Comparison of ENCODE assay signal across 20 mouse cellular contexts in genomic region chr4:148079212-148079611, GRCm38 (mm10). TPM values are rescaled to one million over a fixed set of nuclear protein-coding genes. Genes with fewer than 3 reads are reported as not detected.
DNase-seq lines count a peak whose midpoint lies in the region; ATAC-seq and TF ChIP-seq lines count a peak whose summit lies in the region.
"Had no signal": no experiment of that assay in that cellular context is flagged by ENCODE, and none has a peak within 500 bp of the region (broad histone marks: within the 10 kb centered on the region; RNA-seq: fewer than 3 reads in every experiment).

No protein-coding gene starts in this region.

- no peak; the same call in 1 of the 2 replicates for TF ChIP-seq RAD21 in CH12.LX (IDR thresholded peaks at IDR 0.05; ENCODE audit: low read depth, low read length)

- no peaks in the 10 kb centered on the region for H3K9me3 ChIP-seq in liver, embryonic 14.5 days (ENCODE audit: control insufficient read depth, low read length)
- H3K9me3 ChIP-seq in liver, embryonic 12.5 days (replicated peaks) = no peaks in the 10 kb centered on the region
- no peaks in the 10 kb centered on the region for H3K9me3 ChIP-seq in CH12.LX (replicated peaks; ENCODE audit: low read length)
- H3K9me3 ChIP-seq: forebrain, embryonic 13.5 days; heart, embryonic 12.5 days; lung, embryonic 15.5 days; megakaryocyte, embryonic 14.5 days; neural tube, embryonic 12.5 days; stomach, embryonic 15.5 days had no signal

- 69% methylated on average over 6 of the region's 6 CpGs for WGBS in heart, adult 2 months
- WGBS in liver, embryonic 14.5 days (ENCODE audit: insufficient replicate concordance) = 58% methylated on average over 6 of the region's 6 CpGs
- WGBS in liver, embryonic 12.5 days (ENCODE audit: insufficient replicate concordance) = 63% methylated on average over 6 of the region's 6 CpGs

- in situ Hi-C loops in CH12.LX (cut with MboI; ENCODE audit: low pct_ligation_motif_present, low pct_unique_long_range_greater_than_20kb, low sequenced_read_pairs) = no loop called here

- TF ChIP-seq EP300 in heart, adult 2 months (IDR thresholded peaks at IDR 0.05; ENCODE audit: insufficient read depth, low read depth, low read length) = no peak
- no peak for TF ChIP-seq EP300 in liver, embryonic 14.5 days (IDR thresholded peaks at IDR 0.05; ENCODE audit: low read depth)
- TF ChIP-seq EP300 in CH12.LX (IDR thresholded peaks at IDR 0.05; ENCODE audit: low read length) = no peak

- no peak for ATAC-seq in liver, embryonic 14.5 days (ENCODE audit: insufficient read depth)
- no peak for ATAC-seq in liver, embryonic 12.5 days
- ATAC-seq: forebrain, embryonic 13.5 days had no signal

- no peaks in the 10 kb centered on the region for H3K27me3 ChIP-seq in heart, adult 2 months (ENCODE audit: control insufficient read depth, insufficient read depth, low read length)
- H3K27me3 ChIP-seq in liver, embryonic 14.5 days (ENCODE audit: control insufficient read depth, insufficient read depth, low read length) = no peaks in the 10 kb centered on the region
- H3K27me3 ChIP-seq in liver, embryonic 12.5 days (replicated peaks) = 0 out of 2 replicates have a peak, but pooled peaks cover 3% of the 10 kb centered on the region
- peaks cover 1% of the 10 kb centered on the region for H3K27me3 ChIP-seq in CH12.LX (replicated peaks)
- H3K27me3 ChIP-seq: forebrain, embryonic 13.5 days; heart, embryonic 12.5 days; lung, embryonic 15.5 days; neural tube, embryonic 12.5 days; stomach, embryonic 15.5 days had no signal

- H3K4me1 ChIP-seq in heart, adult 2 months (ENCODE audit: control insufficient read depth, insufficient read depth, low read length) = peaks cover 8% of the 10 kb centered on the region
- H3K4me1 ChIP-seq in liver, embryonic 14.5 days (replicated peaks; ENCODE audit: control insufficient read depth in 2 of 2, insufficient read depth in 2 of 2, low read length in 1 of 2) = peaks cover 17 to 21% of the 10 kb centered on the region in 2 experiments
- peaks cover 38% of the 10 kb centered on the region for H3K4me1 ChIP-seq in liver, embryonic 12.5 days
- H3K4me1 ChIP-seq in CH12.LX (ENCODE audit: control insufficient read depth in 1 of 2, insufficient read depth in 2 of 2) = 0 out of 4 replicates have a peak, but pooled peaks cover 0 to 3% of the 10 kb centered on the region in 2 experiments

- no peak overlapping the region for H3K4me2 ChIP-seq in liver, embryonic 14.5 days (ENCODE audit: low read depth)
- H3K4me2 ChIP-seq in liver, embryonic 12.5 days = no peak overlapping the region
- H3K4me2 ChIP-seq in CH12.LX (ENCODE audit: insufficient read depth, low read depth, poor library complexity, severe bottlenecking) = no peak overlapping the region
- H3K4me2 ChIP-seq: forebrain, embryonic 13.5 days; heart, embryonic 12.5 days; lung, embryonic 15.5 days; neural tube, embryonic 12.5 days; stomach, embryonic 15.5 days had no signal

- peak; percentile 16 for TF ChIP-seq CTCF in heart, adult 2 months (IDR thresholded peaks at IDR 0.05)
- TF ChIP-seq CTCF in liver, embryonic 14.5 days (IDR thresholded peaks at IDR 0.05; ENCODE audit: low read depth) = peak; percentile 40
- peak in 1 of 2 experiments; percentile 39; a peak in 2 of 4 replicates for TF ChIP-seq CTCF in CH12.LX (conservative IDR thresholded peaks at IDR 0.05 in 1 of 2, IDR thresholded peaks at IDR 0.05 in 1 of 2; ENCODE audit: low read depth in 2 of 2, low read length in 2 of 2)

- no peak overlapping the region for H3K9ac ChIP-seq in heart, adult 2 months (ENCODE audit: low read depth, low read length)
- no peak overlapping the region for H3K9ac ChIP-seq in liver, embryonic 14.5 days (replicated peaks)
- no peak overlapping the region for H3K9ac ChIP-seq in liver, embryonic 12.5 days
- H3K9ac ChIP-seq in CH12.LX (ENCODE audit: insufficient read depth, low read depth) = no peak overlapping the region
- H3K9ac ChIP-seq: forebrain, embryonic 13.5 days; heart, embryonic 12.5 days; lung, embryonic 15.5 days; neural tube, embryonic 12.5 days; stomach, embryonic 15.5 days had no signal

- TF ChIP-seq POLR2A in heart, adult 2 months (IDR thresholded peaks at IDR 0.05; ENCODE audit: insufficient read depth, low read depth, low read length) = no peak
- TF ChIP-seq POLR2A in CH12.LX (IDR thresholded peaks at IDR 0.05; ENCODE audit: low read depth, low read length) = no peak

- no peak overlapping the region for H3K4me3 ChIP-seq in heart, adult 2 months
- no peak overlapping the region for H3K4me3 ChIP-seq in liver, embryonic 14.5 days (ENCODE audit: insufficient read depth in 1 of 2, low read depth in 2 of 2, low read length in 2 of 2)
- no peak overlapping the region for H3K4me3 ChIP-seq in liver, embryonic 12.5 days
- no peak overlapping the region for H3K4me3 ChIP-seq in CH12.LX (replicated peaks in 1 of 3; ENCODE audit: low read depth in 2 of 3, low read length in 2 of 3, poor library complexity in 1 of 3)
- H3K4me3 ChIP-seq: forebrain, embryonic 13.5 days; heart, embryonic 12.5 days; lung, embryonic 15.5 days; megakaryocyte, embryonic 14.5 days; neural tube, embryonic 12.5 days; stomach, embryonic 15.5 days had no signal

- H3K79me2 ChIP-seq in heart, adult 2 months (replicated peaks; ENCODE audit: control insufficient read depth, insufficient read depth, low read length) = no peaks in the 10 kb centered on the region
- H3K79me2 ChIP-seq in CH12.LX (replicated peaks; ENCODE audit: control insufficient read depth, extremely low read depth, insufficient read depth, poor library complexity, severe bottlenecking) = no peaks in the 10 kb centered on the region

- intact Hi-C loops in heart, adult 2 months (cut with DNase I) = no loop called here
- intact Hi-C loops in heart, postnatal 14 days (cut with DNase I) = no loop called here

- no peaks in the 10 kb centered on the region; the same call in 1 of the 2 replicates for H3K36me3 ChIP-seq in heart, adult 2 months (ENCODE audit: control insufficient read depth, insufficient read depth, low read length)
- no peaks in the 10 kb centered on the region for H3K36me3 ChIP-seq in liver, embryonic 14.5 days (replicated peaks; ENCODE audit: control insufficient read depth, insufficient read depth, low read depth)
- peaks cover 29% of the 10 kb centered on the region for H3K36me3 ChIP-seq in liver, embryonic 12.5 days
- peaks cover 28 to 42% of the 10 kb centered on the region in 2 experiments for H3K36me3 ChIP-seq in CH12.LX (replicated peaks in 1 of 2; ENCODE audit: control insufficient read depth in 1 of 2, insufficient read depth in 1 of 2, low read length in 1 of 2)
- H3K36me3 ChIP-seq: lung, embryonic 15.5 days had no signal

- no peak for DNase-seq in heart, adult 2 months
- no peak for DNase-seq in heart, postnatal 14 days
- DNase-seq in liver, embryonic 14.5 days (ENCODE audit: low read depth in 3 of 3, low spot score in 3 of 3) = no peak
- DNase-seq in CH12.LX (ENCODE audit: extremely low read depth) = no peak
- peak; percentile 80 for DNase-seq in R1 (ENCODE audit: low read depth, low spot score)
- DNase-seq in spleen, adult 18-20 months = no peak
- no peak for DNase-seq in cerebellum, postnatal 36 days
- DNase-seq: adrenal gland, adult 2 months; B cell, adult 2 months; cerebellum, adult 9-10 months; embryo, embryonic 11 days; thymus, postnatal 14 days had no signal

- H3K27ac ChIP-seq in heart, adult 2 months = no peak overlapping the region
- H3K27ac ChIP-seq in liver, embryonic 14.5 days = no peak overlapping the region
- H3K27ac ChIP-seq in liver, embryonic 12.5 days = no peak overlapping the region
- H3K27ac ChIP-seq in CH12.LX (ENCODE audit: insufficient read depth, low read depth) = no peak overlapping the region
- H3K27ac ChIP-seq: forebrain, embryonic 13.5 days; lung, embryonic 15.5 days; neural tube, embryonic 12.5 days; stomach, embryonic 15.5 days had no signal

- dilution Hi-C loops in CH12.LX (cut with MboI; ENCODE audit: extremely low pct_ligation_motif_present, extremely low pct_unique_long_range_greater_than_20kb, low sequenced_read_pairs) = no loop called here

RNA-seq across cellular contexts. Expression of gene Agtrap, which starts 8.6 kb away (rescaled TPM):
- 10 to 100 TPM; 38.3 to 47.1 TPM for total RNA-seq in heart, adult 2 months (2021)
- 26.8 and 40.2 TPM in 2 replicates for polyA plus RNA-seq in heart, adult 2 months (2012; rRNA removed)
- 10 to 100 TPM; 36.4 to 38.5 TPM for total RNA-seq in heart, postnatal 14 days (2021)
- 4.0 and 4.1 TPM in 2 replicates for polyA plus RNA-seq in liver, embryonic 14.5 days (2012; rRNA removed)
- 8.2 and 9.9 TPM in 2 replicates for polyA plus RNA-seq in liver, embryonic 14.5 days (2014; fragmentation: Nextera tagmentation; extraction: Ambion mirVana)
- 12.3 and 12.5 TPM in 2 replicates for polyA plus RNA-seq in liver, embryonic 12.5 days (2016; fragmentation: Nextera tagmentation; extraction: Ambion mirVana)
- 5.6 and 6.2 TPM in 2 replicates for total RNA-seq in CH12.LX (2012; rRNA removed)
- 4.0 and 4.1 TPM in 2 replicates for total RNA-seq in CH12.LX (2014; rRNA removed)
- 5.4 and 5.9 TPM in 2 replicates for polyA plus RNA-seq in CH12.LX (2012; ENCODE audit: insufficient read length, low read depth)

RNA-seq across cellular contexts. Expression of gene Mthfr, which starts 40.3 kb away (rescaled TPM):
- 10 to 100 TPM in 1 of 2 experiments, 1 to 10 TPM in 1; 8.2 to 11.0 TPM for total RNA-seq in heart, adult 2 months (2021)
- polyA plus RNA-seq in heart, adult 2 months (2012; rRNA removed) = 15.7 and 17.3 TPM in 2 replicates
- 10 to 100 TPM; 13.1 to 14.7 TPM for total RNA-seq in heart, postnatal 14 days (2021)
- polyA plus RNA-seq in liver, embryonic 14.5 days (2012; rRNA removed) = 9.1 and 9.2 TPM in 2 replicates
- 7.0 and 7.7 TPM in 2 replicates for polyA plus RNA-seq in liver, embryonic 14.5 days (2014; fragmentation: Nextera tagmentation; extraction: Ambion mirVana)
- polyA plus RNA-seq in liver, embryonic 12.5 days (2016; fragmentation: Nextera tagmentation; extraction: Ambion mirVana) = 14.0 and 14.7 TPM in 2 replicates
- total RNA-seq in CH12.LX (2012; rRNA removed) (14.4 and 17.0 TPM in 2 replicates), CH12.LX (2014; rRNA removed) (15.3 and 16.1 TPM in 2 replicates)
- 15.4 and 16.3 TPM in 2 replicates for polyA plus RNA-seq in CH12.LX (2012; ENCODE audit: insufficient read length, low read depth)

RNA-seq across cellular contexts. Expression of gene Clcn6, which starts 40.6 kb away (rescaled TPM):
- total RNA-seq in heart, adult 2 months (2021) = 1 to 10 TPM; 7.5 to 8.1 TPM
- 8.9 and 9.0 TPM in 2 replicates for polyA plus RNA-seq in heart, adult 2 months (2012; rRNA removed)
- 10 to 100 TPM in 1 of 2 experiments, 1 to 10 TPM in 1; 9.5 to 11.0 TPM for total RNA-seq in heart, postnatal 14 days (2021)
- 2.4 and 2.7 TPM in 2 replicates for polyA plus RNA-seq in liver, embryonic 14.5 days (2012; rRNA removed)
- 0.66 and 1.0 TPM in 2 replicates for polyA plus RNA-seq in liver, embryonic 14.5 days (2014; fragmentation: Nextera tagmentation; extraction: Ambion mirVana)
- polyA plus RNA-seq in liver, embryonic 12.5 days (2016; fragmentation: Nextera tagmentation; extraction: Ambion mirVana) = 2.1 and 2.4 TPM in 2 replicates
- total RNA-seq in CH12.LX (2012; rRNA removed) = 5.5 and 5.7 TPM in 2 replicates
- total RNA-seq in CH12.LX (2014; rRNA removed) = 3.7 and 4.8 TPM in 2 replicates
- polyA plus RNA-seq in CH12.LX (2012; ENCODE audit: insufficient read length, low read depth) = 9.2 and 10.6 TPM in 2 replicates

RNA-seq across cellular contexts. Expression of gene Mad2l2, which starts 51.0 kb away (rescaled TPM):
- 10 to 100 TPM; 11.0 to 13.8 TPM for total RNA-seq in heart, adult 2 months (2021)
- 21.9 and 23.6 TPM in 2 replicates for polyA plus RNA-seq in heart, adult 2 months (2012; rRNA removed)
- total RNA-seq in heart, postnatal 14 days (2021) = 10 to 100 TPM; 11.5 to 12.5 TPM
- 7.5 and 9.4 TPM in 2 replicates for polyA plus RNA-seq in liver, embryonic 14.5 days (2012; rRNA removed)
- 17.7 and 19.1 TPM in 2 replicates for polyA plus RNA-seq in liver, embryonic 14.5 days (2014; fragmentation: Nextera tagmentation; extraction: Ambion mirVana)
- polyA plus RNA-seq in liver, embryonic 12.5 days (2016; fragmentation: Nextera tagmentation; extraction: Ambion mirVana) = 24.2 and 25.5 TPM in 2 replicates
- total RNA-seq in CH12.LX (2012; rRNA removed) (39.4 and 43.3 TPM in 2 replicates), CH12.LX (2014; rRNA removed) (21.0 and 23.1 TPM in 2 replicates)
- 36.5 and 40.9 TPM in 2 replicates for polyA plus RNA-seq in CH12.LX (2012; ENCODE audit: insufficient read length, low read depth)

RNA-seq across cellular contexts. Expression of gene Draxin, which starts 51.3 kb away (rescaled TPM):
- total RNA-seq in heart, adult 2 months (2021) = under 1 TPM in 1 of 2 experiments, not detected in 1; 0.41 TPM
- 0.29 and 0.32 TPM in 2 replicates for polyA plus RNA-seq in heart, adult 2 months (2012; rRNA removed)
- under 1 TPM; 0.05 to 0.07 TPM for total RNA-seq in heart, postnatal 14 days (2021)
- polyA plus RNA-seq in liver, embryonic 14.5 days (2012; rRNA removed) = 0.16 and 0.22 TPM in 2 replicates
- polyA plus RNA-seq in liver, embryonic 14.5 days (2014; fragmentation: Nextera tagmentation; extraction: Ambion mirVana) = 0.04 and 0.05 TPM in 2 replicates
- polyA plus RNA-seq in liver, embryonic 12.5 days (2016; fragmentation: Nextera tagmentation; extraction: Ambion mirVana) = 0.08 TPM in 2 replicates
- 0.04 TPM in 1 of 2 replicates, not detected in the other for total RNA-seq in CH12.LX (2012; rRNA removed)
- not detected in 2 replicates for total RNA-seq in CH12.LX (2014; rRNA removed)
- not detected in 2 replicates for polyA plus RNA-seq in CH12.LX (2012; ENCODE audit: insufficient read length, low read depth)
- total RNA-seq: hematopoietic stem cell, adult 5-6 weeks had no signal
